Mouse (Mus musculus) left cerebral cortex, adult 9 months (tissue): ENCODE results near the gene Vps26b.

Experiments
- DNase-seq, 2 experiments: peaks; one replicate each; pipeline ENCODE4 v3.0.0; 2022; ENCODE audit warnings: low spot score in 2 of 2

Gene Vps26b

DNA sequence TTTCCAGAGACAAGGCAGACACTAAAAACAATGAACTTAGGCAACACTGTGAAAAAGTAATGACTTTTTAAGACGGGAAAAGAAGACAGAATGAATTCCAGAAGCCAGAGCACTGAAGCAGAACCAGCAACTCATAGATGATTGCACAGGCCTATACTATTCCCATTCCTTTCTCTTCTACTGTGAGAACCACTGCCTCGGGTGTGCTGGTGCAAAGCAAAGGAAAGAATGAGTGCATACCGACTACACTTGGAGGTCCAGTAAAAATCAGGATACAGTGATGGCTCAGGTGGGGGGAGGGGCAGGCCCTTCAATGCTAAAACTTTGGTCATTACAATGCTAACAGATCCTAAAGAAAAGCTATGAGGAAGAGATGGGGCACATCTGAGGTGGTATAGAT is 36.0 kb downstream of the Vps26b start:
- no peak for DNase-seq

DNA sequence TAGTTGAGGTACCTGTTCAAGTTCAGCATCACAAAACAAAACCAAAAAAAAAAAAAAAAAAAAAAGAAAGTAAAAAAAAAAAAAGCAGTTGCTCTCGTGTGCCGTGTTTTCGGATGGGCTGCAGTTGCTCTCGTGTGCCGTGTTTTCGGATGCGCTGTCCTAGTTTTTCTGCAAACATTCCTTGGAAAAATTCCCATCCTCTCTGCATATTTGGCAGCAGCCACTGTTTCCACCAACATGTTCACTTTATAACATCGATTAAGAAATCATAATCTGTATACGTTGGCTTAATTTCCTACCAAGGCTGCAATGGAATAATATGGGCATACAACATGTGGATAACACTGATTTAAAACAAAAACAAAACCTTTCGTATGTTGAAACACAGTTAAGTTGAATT is 36.7 kb downstream of the Vps26b start:
- no peak for DNase-seq

DNA sequence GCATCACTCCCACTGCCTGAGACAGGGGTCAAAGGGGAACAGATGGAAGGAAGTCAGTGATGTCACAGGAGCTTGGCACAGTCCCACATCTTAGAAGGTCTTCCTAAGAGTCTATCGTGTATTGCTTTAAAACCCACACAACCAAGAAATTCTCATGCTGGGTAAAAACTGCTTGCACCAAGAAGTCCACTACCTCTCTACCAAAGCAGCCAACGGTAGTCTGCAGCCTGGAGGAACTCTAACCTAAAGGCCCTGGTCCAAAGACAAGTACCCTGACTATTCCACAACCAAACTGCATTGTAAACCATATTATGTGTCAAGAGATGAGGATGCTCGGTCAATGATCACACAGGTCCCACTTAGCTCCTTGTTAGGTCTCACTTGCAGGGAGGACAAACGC is 39.7 kb downstream of the Vps26b start:
- no peak for DNase-seq

DNA sequence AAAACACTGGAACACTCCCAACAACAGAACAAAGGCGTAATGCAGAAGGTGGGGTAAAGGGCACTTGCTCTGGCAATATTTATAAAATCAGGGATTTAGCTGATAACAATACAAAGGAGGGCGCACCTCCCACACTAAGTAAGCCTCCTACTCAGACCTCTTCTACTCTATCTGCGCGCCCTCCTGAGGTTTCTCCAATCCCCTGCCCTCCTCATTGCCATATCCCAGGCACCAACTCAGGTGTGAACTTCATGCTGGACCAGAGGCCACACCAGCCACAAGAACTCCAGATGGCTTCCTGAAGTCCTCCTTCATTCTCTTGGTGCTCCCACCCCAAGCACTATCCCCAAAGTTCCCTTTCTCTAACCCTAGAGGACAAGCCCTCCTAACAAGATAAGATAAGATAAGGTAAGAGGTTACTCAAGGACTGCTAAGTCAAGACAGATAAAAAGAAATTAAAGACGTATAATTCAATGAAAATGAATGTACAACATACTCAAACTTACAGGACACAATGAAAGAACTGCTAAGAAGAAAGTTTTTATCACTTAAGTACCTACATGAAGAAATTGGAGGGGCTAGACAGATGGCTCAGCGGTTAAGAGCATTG is 44.1 kb downstream of the Vps26b start:
- DNase-seq, result no peak

DNA sequence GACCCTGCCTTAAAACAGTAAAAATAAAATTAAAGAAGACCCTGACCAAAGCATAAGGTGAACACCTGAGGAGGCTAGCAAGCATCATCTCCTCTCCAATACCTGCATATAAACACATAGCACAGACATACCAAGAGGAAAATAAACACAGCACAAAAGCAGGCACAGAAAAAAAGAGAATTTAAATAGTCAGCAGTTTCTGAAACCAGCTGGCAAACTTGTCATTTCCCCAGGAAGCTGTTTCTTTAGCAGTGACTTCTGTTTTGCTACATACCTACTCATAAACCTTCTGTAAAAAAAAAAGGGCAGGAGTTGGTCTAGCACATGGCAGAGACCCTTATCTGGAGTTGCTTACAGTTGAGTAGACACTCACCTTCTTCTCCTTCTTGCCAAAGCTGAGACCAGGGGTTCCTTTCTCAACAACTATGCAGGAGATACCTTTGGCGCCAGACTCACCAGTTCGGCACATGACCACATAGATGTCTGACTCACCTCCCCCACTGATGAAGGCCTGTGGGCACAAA is 44.7 kb downstream of the Vps26b start:
- DNase-seq, result no peak

DNA sequence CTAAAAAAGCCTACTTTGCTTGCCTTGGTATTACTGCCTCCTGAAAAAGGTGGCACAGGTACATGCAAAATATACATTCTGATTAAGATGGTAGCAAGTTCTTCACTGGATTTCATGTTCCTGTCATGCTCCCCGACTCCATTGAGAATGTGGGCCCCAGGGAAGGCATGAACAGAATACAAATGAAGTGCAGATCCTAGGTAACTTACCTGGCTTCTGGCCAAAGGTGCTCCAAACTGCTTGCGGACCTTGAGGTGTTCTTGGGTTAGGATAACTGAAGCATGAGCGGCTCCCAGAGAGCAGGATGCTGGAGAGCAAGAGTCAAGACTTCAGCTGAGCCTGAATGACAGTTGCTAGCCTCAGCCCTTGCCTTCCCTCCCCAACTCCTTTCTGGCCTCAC is 51.1 kb downstream of the Vps26b start:
- DNase-seq, result no peak

DNA sequence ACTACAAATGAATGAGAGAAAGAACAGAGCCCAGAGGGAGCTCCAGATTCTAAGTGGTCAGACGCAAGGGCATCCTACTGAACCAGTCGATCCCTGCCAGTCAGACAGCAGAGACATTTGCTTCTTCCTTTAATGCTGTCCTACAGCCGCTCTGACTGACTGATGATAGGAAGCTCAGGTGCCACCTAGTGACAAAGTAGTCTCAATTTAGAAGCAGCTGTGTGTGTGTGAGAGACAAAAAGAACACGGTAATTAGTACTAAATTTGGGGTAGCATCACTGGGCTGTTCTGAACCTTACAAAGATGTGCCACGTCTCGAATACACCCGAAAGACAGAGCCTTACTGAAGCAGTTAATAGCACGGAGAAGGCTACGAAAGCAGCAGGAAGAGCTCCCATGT is 52.1 kb downstream of the Vps26b start:
- no peak for DNase-seq
